In the genomic region with DNA sequence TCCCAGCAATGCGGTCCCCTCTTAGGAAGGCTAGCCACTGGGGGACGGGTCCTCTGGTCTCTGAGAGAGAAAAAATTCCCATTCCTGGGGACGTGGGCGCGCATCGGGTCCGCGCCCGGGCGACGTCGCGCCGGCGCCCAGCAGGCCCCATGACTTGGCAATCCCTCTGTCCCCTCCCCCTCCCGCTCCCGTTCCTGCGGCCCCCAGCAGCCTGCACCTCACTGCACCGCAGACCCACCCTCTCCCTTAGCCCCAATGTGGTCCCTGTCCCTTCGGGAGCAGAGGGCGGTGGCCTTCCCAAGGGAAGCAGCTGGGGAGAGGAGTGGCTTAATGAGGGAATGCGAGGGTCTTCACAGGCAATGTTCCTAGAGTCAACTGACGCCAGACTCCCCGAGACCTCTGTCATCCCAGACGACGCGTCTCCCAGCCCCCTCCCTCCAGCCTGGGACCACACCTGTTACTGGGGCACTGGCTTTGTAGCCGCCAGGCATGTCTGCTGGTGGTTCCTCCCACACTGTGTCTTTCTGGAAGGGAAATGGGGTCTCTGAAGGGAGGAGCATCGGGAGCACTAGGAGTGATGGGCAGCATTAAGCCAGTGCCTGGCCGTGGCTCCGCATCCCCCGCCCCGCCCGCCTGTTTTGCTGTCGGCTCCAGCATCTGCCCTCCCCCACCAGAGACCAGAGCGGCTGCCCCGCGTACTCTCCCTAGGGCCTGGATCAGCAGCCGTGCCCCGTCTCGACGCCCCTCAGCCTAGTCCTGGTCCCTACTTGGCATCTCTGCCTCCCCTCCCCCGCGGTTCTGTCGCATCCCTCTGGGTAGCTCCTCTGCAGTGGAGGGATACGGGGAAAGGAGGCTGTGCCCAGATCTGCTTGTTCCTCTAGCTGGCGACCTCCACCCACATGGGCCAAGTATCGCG, we compare ENCODE assay signal across 8 mouse cellular contexts. TPM values are rescaled to one million over a fixed set of nuclear protein-coding genes. Genes with fewer than 3 reads are reported as not detected.
DNase-seq lines count a peak whose midpoint lies in the region; ATAC-seq and TF ChIP-seq lines count a peak whose summit lies in the region.

No protein-coding gene starts in this region.

- TF ChIP-seq EP300 in lung, postnatal 0 days (IDR thresholded peaks at IDR 0.05), result no peak

- peaks cover 32% of the 10 kb centered on the region for H3K27me3 ChIP-seq in lung, postnatal 0 days (replicated peaks; ENCODE audit: insufficient read depth, low read length)
- H3K27me3 ChIP-seq in heart, embryonic 13.5 days (replicated peaks), result peaks cover 86% of the 10 kb centered on the region
- no peaks in the 10 kb centered on the region for H3K27me3 ChIP-seq in midbrain, embryonic 16.5 days (ENCODE audit: control insufficient read depth, insufficient read depth, low read depth, low read length)

- H3K9ac ChIP-seq in lung, postnatal 0 days (replicated peaks; ENCODE audit: low read depth), result no peak overlapping the region
- peak overlapping the region; percentile 78 for H3K9ac ChIP-seq in heart, embryonic 13.5 days
- peak overlapping the region; percentile 86 for H3K9ac ChIP-seq in midbrain, embryonic 16.5 days (ENCODE audit: low read depth, low read length)

- peak; percentile 29; the same call in 1 of the 2 replicates for TF ChIP-seq POLR2A in cortical plate, adult 2 months (IDR thresholded peaks at IDR 0.05; ENCODE audit: extremely low read depth, insufficient read depth, low read length)

- H3K4me2 ChIP-seq in lung, postnatal 0 days (replicated peaks; ENCODE audit: low read depth, low read length), result peak overlapping the region; percentile 56
- H3K4me2 ChIP-seq in heart, embryonic 13.5 days, result peak overlapping the region; percentile 90
- peak overlapping the region; percentile 87 for H3K4me2 ChIP-seq in midbrain, embryonic 16.5 days (ENCODE audit: low read length)

- no peak for DNase-seq in lung, postnatal 0 days (ENCODE audit: low spot score)
- DNase-seq in lung, postnatal 4 days, result no peak
- peak; percentile 74 to 80 for DNase-seq in layer of hippocampus, postnatal 36 days
- no peak for DNase-seq in adipocyte (ENCODE audit: low spot score)
- DNase-seq in urinary bladder, postnatal 14 days (ENCODE audit: low spot score), result no peak

- peak; percentile 39 for ATAC-seq in lung, postnatal 0 days
- 0 out of 2 replicates have a peak, but pooled peaks have one; percentile 52 for ATAC-seq in heart, embryonic 13.5 days (ENCODE audit: extremely low read depth, insufficient number of reproducible peaks, low FRiP score, low TSS enrichment)
- peak; percentile 72 for ATAC-seq in midbrain, embryonic 16.5 days

- 0 out of 2 replicates have a peak, but pooled peaks cover 8% of the 10 kb centered on the region for H3K4me1 ChIP-seq in lung, postnatal 0 days (ENCODE audit: insufficient read depth, low read depth, low read length)
- peaks cover 8% of the 10 kb centered on the region; the same call in 1 of the 2 replicates for H3K4me1 ChIP-seq in cortical plate, adult 2 months (ENCODE audit: control insufficient read depth, insufficient read depth, low read length)
- H3K4me1 ChIP-seq in heart, embryonic 13.5 days, result peaks cover 26% of the 10 kb centered on the region
- peaks cover 25% of the 10 kb centered on the region for H3K4me1 ChIP-seq in midbrain, embryonic 16.5 days (ENCODE audit: control insufficient read depth, insufficient read depth, low read length)

- no peak overlapping the region for H3K27ac ChIP-seq in lung, postnatal 0 days (ENCODE audit: low read length)
- peak overlapping the region; percentile 89 for H3K27ac ChIP-seq in cortical plate, adult 2 months (ENCODE audit: insufficient read depth, low read length)
- H3K27ac ChIP-seq in heart, embryonic 13.5 days (replicated peaks), result no peak overlapping the region
- H3K27ac ChIP-seq in midbrain, embryonic 16.5 days (ENCODE audit: low read length), result peak overlapping the region; percentile 95

- WGBS in lung, postnatal 0 days, result 2% methylated on average over 46 of the region's 49 CpGs
- WGBS in heart, embryonic 13.5 days, result 1% methylated on average over 48 of the region's 49 CpGs
- WGBS in midbrain, embryonic 16.5 days, result under 1% methylated on average over 43 of the region's 49 CpGs

- no peak for TF ChIP-seq CTCF in lung, postnatal 0 days (IDR thresholded peaks at IDR 0.05)
- no peak for TF ChIP-seq CTCF in cortical plate, adult 2 months (IDR thresholded peaks at IDR 0.05; ENCODE audit: extremely low read depth, insufficient read depth, low read length)

- no peaks in the 10 kb centered on the region for H3K36me3 ChIP-seq in lung, postnatal 0 days (ENCODE audit: insufficient read depth, low read length)
- H3K36me3 ChIP-seq in heart, embryonic 13.5 days, result no peaks in the 10 kb centered on the region
- no peaks in the 10 kb centered on the region for H3K36me3 ChIP-seq in midbrain, embryonic 16.5 days (ENCODE audit: control insufficient read depth, insufficient read depth, low read length)

- peak overlapping the region; percentile 37 for H3K4me3 ChIP-seq in lung, postnatal 0 days (ENCODE audit: low read depth, low read length)
- H3K4me3 ChIP-seq in cortical plate, adult 2 months (ENCODE audit: insufficient read depth, low read length), result peak overlapping the region; percentile 96
- H3K4me3 ChIP-seq in heart, embryonic 13.5 days, result peak overlapping the region; percentile 60
- H3K4me3 ChIP-seq in midbrain, embryonic 16.5 days (ENCODE audit: low read depth, low read length), result peak overlapping the region; percentile 84

- no peaks in the 10 kb centered on the region for H3K9me3 ChIP-seq in lung, postnatal 0 days (ENCODE audit: low read length)
- H3K9me3 ChIP-seq in heart, embryonic 13.5 days, result 0 out of 2 replicates have a peak, but pooled peaks cover 3% of the 10 kb centered on the region
- no peaks in the 10 kb centered on the region for H3K9me3 ChIP-seq in midbrain, embryonic 16.5 days (replicated peaks; ENCODE audit: control insufficient read depth, low read length, poor library complexity, severe bottlenecking)

RNA-seq across cellular contexts. Expression of gene Kif1a, which starts 0.9 kb away (rescaled TPM):
- 3.2 and 4.4 TPM in 2 replicates for polyA plus RNA-seq in lung, postnatal 0 days (2015; fragmentation: Nextera tagmentation; extraction: Ambion mirVana)
- polyA plus RNA-seq in cortical plate, adult 2 months (2012; rRNA removed), result 349 and 356 TPM in 2 replicates
- polyA plus RNA-seq in heart, embryonic 13.5 days (2015; fragmentation: Nextera tagmentation; extraction: Ambion mirVana), result 9.7 and 10.8 TPM in 2 replicates
- total RNA-seq in layer of hippocampus, postnatal 36 days (2021), result 100 to 1,000 TPM; 607 to 610 TPM
- 514 and 519 TPM in 2 replicates for polyA plus RNA-seq in midbrain, embryonic 16.5 days (2015; fragmentation: Nextera tagmentation; extraction: Ambion mirVana)

RNA-seq across cellular contexts. Expression of gene Agxt, which starts 34.2 kb away (rescaled TPM):
- polyA plus RNA-seq in lung, postnatal 0 days (2015; fragmentation: Nextera tagmentation; extraction: Ambion mirVana), result 0.08 and 0.10 TPM in 2 replicates
- polyA plus RNA-seq in cortical plate, adult 2 months (2012; rRNA removed), result not detected in 2 replicates
- polyA plus RNA-seq in heart, embryonic 13.5 days (2015; fragmentation: Nextera tagmentation; extraction: Ambion mirVana), result 0.27 TPM in 1 of 2 replicates, not detected in the other
- total RNA-seq in layer of hippocampus, postnatal 36 days (2021), result not detected
- polyA plus RNA-seq in midbrain, embryonic 16.5 days (2015; fragmentation: Nextera tagmentation; extraction: Ambion mirVana), result not detected in 2 replicates

RNA-seq across cellular contexts. Expression of gene 2310007B03Rik, which starts 59.9 kb away (rescaled TPM):
- 65.3 and 73.6 TPM in 2 replicates for polyA plus RNA-seq in lung, postnatal 0 days (2015; fragmentation: Nextera tagmentation; extraction: Ambion mirVana)
- not detected in 2 replicates for polyA plus RNA-seq in cortical plate, adult 2 months (2012; rRNA removed)
- 0.12 and 0.24 TPM in 2 replicates for polyA plus RNA-seq in heart, embryonic 13.5 days (2015; fragmentation: Nextera tagmentation; extraction: Ambion mirVana)
- total RNA-seq in layer of hippocampus, postnatal 36 days (2021), result not detected
- 0.11 TPM in 1 of 2 replicates, not detected in the other for polyA plus RNA-seq in midbrain, embryonic 16.5 days (2015; fragmentation: Nextera tagmentation; extraction: Ambion mirVana)

Comparison
In these comparisons a context has a peak if more than half of its experiments do, and no peak if none do; other contexts are left out.
1. DNase-seq: peak in layer of hippocampus, postnatal 36 days (2 of 2); none in lung, postnatal 0 days (single experiment), lung, postnatal 4 days (0 of 2), adipocyte (single experiment) and urinary bladder, postnatal 14 days (single experiment).
2. H3K27ac ChIP-seq: peak in cortical plate, adult 2 months (single experiment) and midbrain, embryonic 16.5 days (single experiment); none in lung, postnatal 0 days (single experiment) and heart, embryonic 13.5 days (single experiment).
3. H3K4me3 ChIP-seq: peak in every context shown above with its lines; median percentile 96 in cortical plate, adult 2 months; 84 in midbrain, embryonic 16.5 days; 60 in heart, embryonic 13.5 days; 37 in lung, postnatal 0 days.
4. RNA of gene Kif1a, which starts 0.9 kb away (polyA plus RNA-seq): 514 to 519 TPM in midbrain, embryonic 16.5 days and 349 to 356 TPM in cortical plate, adult 2 months; 9.7 to 10.8 TPM in heart, embryonic 13.5 days and 3.2 to 4.4 TPM in lung, postnatal 0 days; every median in the first group is over 10 times any median in the second.
5. RNA of gene 2310007B03Rik, which starts 59.9 kb away (polyA plus RNA-seq): 65.3 to 73.6 TPM in lung, postnatal 0 days; 0.12 to 0.24 TPM in heart, embryonic 13.5 days, 0.11 TPM in midbrain, embryonic 16.5 days and not detected in cortical plate, adult 2 months; every median in the first group is over 10 times any median in the second.
6. Peak in every context shown above with its lines, with median percentiles within 50 percentile points of each other: ATAC-seq and H3K4me2 ChIP-seq.